Mouse (Mus musculus) T-cell, adult 66 days (primary cell): ENCODE measurements around the gene Ano9. TPM values are rescaled to one million over a fixed set of nuclear protein-coding genes. Genes with fewer than 3 reads are reported as not detected.

Experiments
- total RNA-seq, 2 experiments: library from RNA; stranded (reverse); gene quantifications; 3 replicates in 1 of 2; 4 replicates in 1 of 2; pipeline ENCODE4 v1.2.4; 2023

Ano9 gene
- total RNA-seq = not detected

DNA sequence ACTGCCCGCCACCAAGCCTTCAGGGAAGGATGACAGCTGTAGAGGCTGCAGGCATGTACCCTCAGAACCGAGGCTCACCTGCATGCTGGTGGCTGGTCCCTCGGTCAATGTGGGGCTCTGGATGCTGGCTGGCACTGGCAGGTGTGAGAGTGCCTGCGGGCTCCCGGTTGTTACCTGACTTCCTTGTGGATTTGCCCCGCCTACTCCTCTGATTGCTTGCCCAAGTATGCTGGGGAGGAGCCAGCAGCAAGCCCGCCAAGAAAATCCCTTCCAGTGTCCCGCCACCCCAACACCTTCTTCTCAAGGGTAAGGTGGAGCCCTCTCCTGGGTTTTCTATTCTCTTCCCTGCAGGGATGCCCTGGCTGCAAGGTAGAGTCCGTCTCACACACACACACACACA is at the start of gene Ano9:
Gene Ano9 (minus strand): TSS at position 171 of the 400 bp plus-strand sequence.

DNA sequence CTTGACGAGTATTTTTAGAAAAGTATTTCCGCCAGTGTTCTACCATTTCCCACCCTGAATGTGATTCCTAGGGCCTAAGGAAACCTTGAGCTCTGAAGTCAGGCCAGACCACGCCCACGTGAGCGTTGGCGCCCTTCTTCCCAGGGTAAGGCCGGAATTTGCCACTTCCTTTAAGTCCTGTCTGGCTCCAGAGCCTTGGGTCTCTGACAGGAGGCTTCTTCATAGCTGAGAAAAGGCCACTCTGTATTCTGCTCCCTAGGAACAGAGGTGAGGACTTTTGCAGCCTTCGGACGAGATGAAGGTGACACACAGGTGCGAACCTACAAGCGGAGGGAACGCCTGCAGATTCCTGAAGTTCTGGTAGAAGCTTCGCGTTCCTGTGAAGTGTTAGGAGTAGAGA is 4.6 kb upstream of the Ano9 start, which contains the start of gene Ptdss2:
Gene Ptdss2 (plus strand): TSS at position 138 of the 400 bp plus-strand sequence.

DNA sequence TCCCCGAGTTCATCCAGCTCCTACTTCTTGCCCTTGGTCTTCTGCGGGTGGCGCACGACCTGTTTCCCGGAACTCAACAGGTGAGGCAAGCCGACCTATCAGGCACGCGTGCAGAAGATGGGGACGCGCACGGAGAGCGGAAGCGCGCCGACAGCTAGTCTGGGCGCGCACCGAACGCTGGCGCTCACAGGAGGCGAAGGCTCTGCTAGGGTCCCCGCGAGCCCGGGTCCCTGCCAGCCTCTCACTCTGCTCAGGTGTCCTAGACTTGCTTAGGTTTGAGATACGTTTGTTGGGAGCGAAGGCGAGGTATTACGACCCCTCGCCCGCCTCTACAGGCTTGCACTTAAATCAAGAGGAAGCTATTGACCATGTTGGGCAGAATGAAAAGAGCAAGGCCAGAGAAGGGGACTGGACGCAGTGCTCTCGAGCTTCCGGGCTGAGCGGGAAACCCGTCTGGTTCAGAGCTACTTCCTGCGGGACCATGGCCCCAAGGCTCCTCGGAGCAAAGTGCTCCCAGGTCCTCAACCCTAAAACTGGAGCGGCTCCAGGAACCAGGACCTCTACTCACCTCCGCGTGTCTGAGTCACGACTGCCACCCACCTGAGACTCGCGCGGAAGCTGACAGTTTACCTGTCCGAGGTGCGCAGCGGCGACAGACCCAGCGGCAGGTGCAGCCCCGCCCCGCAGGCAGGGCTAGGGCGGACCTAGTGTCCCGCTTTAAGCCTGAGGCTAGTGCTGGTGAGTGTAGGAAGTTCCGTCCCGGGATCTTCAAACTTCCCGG is 17.5 kb downstream of the Ano9 start, which contains the start of gene Sigirr:
Gene Sigirr (minus strand): TSS at position 662 of the 781 bp plus-strand sequence.

DNA sequence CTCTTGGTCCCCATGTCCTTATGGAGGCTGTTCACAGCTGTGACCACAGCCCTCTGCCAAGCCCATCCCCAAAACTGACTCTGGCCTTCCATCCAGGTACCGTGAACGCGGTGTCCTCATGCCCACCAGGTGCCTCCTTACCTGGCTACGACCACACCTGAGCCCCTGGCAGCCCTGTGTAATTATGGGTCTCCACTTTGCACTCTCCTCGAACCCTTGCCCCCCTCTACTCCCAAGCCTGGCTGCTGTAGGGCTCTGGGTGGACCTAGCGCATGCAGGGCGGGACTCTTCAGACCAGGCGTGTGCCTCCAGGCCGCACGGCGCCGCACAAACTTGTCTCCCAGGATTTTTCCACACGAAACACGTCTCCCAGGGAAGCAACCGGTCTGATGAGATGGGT is 39.8 kb downstream of the Ano9 start, which contains the start of gene Pkp3:
Gene Pkp3 (plus strand): TSS at position 378 of the 400 bp plus-strand sequence.

DNA sequence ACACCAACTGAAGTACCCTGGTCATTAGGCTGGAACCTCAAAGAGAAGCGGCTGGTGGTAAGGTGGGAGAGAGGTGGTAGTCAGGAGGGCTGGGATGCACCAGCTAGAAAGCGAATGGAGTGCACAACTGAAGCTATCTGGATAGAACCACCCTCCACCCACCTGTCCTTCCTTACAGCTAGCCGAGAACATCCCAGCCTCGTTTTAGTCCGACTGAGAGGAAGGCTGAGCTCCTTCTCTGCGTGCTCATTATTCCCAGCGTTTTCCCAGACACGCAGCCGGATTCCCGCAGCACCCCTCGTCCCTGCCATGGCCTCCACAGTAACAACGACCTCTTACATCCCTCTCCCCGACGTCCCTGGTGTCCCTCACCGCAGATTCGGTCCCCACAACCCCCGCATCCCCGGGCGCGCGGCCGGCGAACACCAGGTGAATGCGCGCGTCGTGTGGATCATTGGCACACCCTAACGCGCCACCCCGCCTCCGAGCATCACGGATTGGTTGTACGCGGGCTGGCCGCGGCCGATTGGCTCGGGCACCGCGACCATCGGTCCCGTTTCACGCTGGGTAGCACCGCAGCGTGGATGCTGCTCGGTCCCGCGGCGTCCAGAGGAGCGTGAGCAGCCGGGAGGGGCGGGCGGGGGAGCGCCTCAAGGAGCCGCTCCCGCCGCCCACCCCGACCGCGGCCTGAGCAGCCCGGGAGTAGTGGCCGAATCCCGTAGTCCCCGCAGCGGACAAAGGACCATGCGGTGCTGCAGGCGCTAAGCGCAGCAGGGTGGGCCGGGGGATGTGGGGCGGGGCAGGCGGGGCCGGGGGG is 57.0 kb downstream of the Ano9 start, which contains the start of gene B4galnt4:
Gene B4galnt4 (plus strand): TSS at position 679 of the 817 bp plus-strand sequence.

Other genes with a start within 250 kb of the Ano9 start
- gene Psmd13, start 235.8 kb downstream of the Ano9 start, total RNA-seq = 10 to 100 TPM; 75.3 to 88.5 TPM
- gene Sirt3, start 235.5 kb downstream of the Ano9 start, total RNA-seq = 1 to 10 TPM; 8.4 to 9.2 TPM
- not detected for gene Cox8b, start 217.4 kb downstream of the Ano9 start, total RNA-seq
- gene Nlrp6, start 196.9 kb downstream of the Ano9 start, total RNA-seq = under 1 TPM in 1 of 2 experiments, not detected in 1; 0.17 TPM
- gene Pgghg, start 176.4 kb downstream of the Ano9 start, total RNA-seq = 1 to 10 TPM; 7.3 to 8.9 TPM
- not detected for gene Ifitm5, start 167.5 kb downstream of the Ano9 start, total RNA-seq
- not detected for gene Gm45717, start 161.9 kb downstream of the Ano9 start, total RNA-seq
- gene Ifitm2, start 161.8 kb downstream of the Ano9 start, total RNA-seq = 10 to 100 TPM; 17.0 to 18.4 TPM
- gene Ifitm1, start 150.6 kb downstream of the Ano9 start, total RNA-seq = 1 to 10 TPM in 1 of 2 experiments, not detected in 1; 5.9 TPM
- 1 to 10 TPM; 1.2 to 5.6 TPM for gene Ifitm3, start 107.0 kb downstream of the Ano9 start, total RNA-seq
- not detected for gene Ifitm6, start 99.9 kb downstream of the Ano9 start, total RNA-seq
- not detected for gene Gm17387, start 88.7 kb downstream of the Ano9 start, total RNA-seq
- 1 to 10 TPM; 1.4 to 2.2 TPM for gene B4galnt4, start 56.7 kb downstream of the Ano9 start, total RNA-seq
- 10 to 100 TPM; 45.7 to 59.0 TPM for gene Pkp3, start 39.6 kb downstream of the Ano9 start, total RNA-seq
- 10 to 100 TPM; 74.9 to 85.3 TPM for gene Sigirr, start 17.2 kb downstream of the Ano9 start, total RNA-seq
- gene Ptdss2, start 4.6 kb upstream of the Ano9 start, total RNA-seq = 10 to 100 TPM; 12.0 to 12.5 TPM
- gene Rnh1, start 55.1 kb upstream of the Ano9 start, total RNA-seq = 10 to 100 TPM; 35.2 to 41.1 TPM
- gene Hras, start 76.2 kb upstream of the Ano9 start, total RNA-seq = 10 to 100 TPM; 38.9 to 45.3 TPM
- gene Lrrc56, start 76.4 kb upstream of the Ano9 start, total RNA-seq = 1 to 10 TPM; 4.8 to 5.0 TPM
- 1 to 10 TPM; 2.4 to 2.6 TPM for gene Lmntd2, start 96.3 kb upstream of the Ano9 start, total RNA-seq
- 1 to 10 TPM; 9.3 to 9.6 TPM for gene Rassf7, start 98.1 kb upstream of the Ano9 start, total RNA-seq
- gene Phrf1, start 111.0 kb upstream of the Ano9 start, total RNA-seq = 100 to 1,000 TPM; 173 to 177 TPM
- 10 to 100 TPM; 34.4 to 53.3 TPM for gene Irf7, start 148.7 kb upstream of the Ano9 start, total RNA-seq
- not detected for gene Cdhr5, start 159.0 kb upstream of the Ano9 start, total RNA-seq
- gene Sct, start 161.3 kb upstream of the Ano9 start, total RNA-seq = not detected
- gene Drd4, start 174.2 kb upstream of the Ano9 start, total RNA-seq = not detected
- gene Deaf1, start 209.9 kb upstream of the Ano9 start, total RNA-seq = 10 to 100 TPM; 65.6 to 68.5 TPM
- 10 to 100 TPM; 20.7 to 21.2 TPM for gene Tmem80, start 209.9 kb upstream of the Ano9 start, total RNA-seq
- gene Eps8l2, start 221.1 kb upstream of the Ano9 start, total RNA-seq = under 1 TPM in 1 of 2 experiments, not detected in 1; 0.80 TPM